Mouse (Mus musculus) heart, embryonic 15.5 days (tissue): ENCODE measurements at regions not wholly inside any gene's neighbourhood (a gene's known extent, or its start where the extent isn't known, plus 50 kb on each side); places are given as distances from the start of the nearest gene placed in this dataset.

ENCODE experiments used
- ATAC-seq: fragments of 200-750 bp; cut with Nextera tagmentation; replicated peaks from 2 replicates; pipeline ENCODE4 v1.8.0; 2017; ENCODE audit warnings: low read depth, moderate TSS enrichment; ENCODE audit not compliant: insufficient number of reproducible peaks, insufficient read depth, low FRiP score
- H3K27ac ChIP-seq: fragments of 300-500 bp; sonication (generic); 2 replicates; pipeline ENCODE4 v1.5.1; 2015; ENCODE audit warnings: mild to moderate bottlenecking, inconsistent platforms
- H3K27me3 ChIP-seq: fragments of 300-500 bp; sonication (generic); 2 replicates; pipeline ENCODE4 v1.6.1; 2015; ENCODE audit warnings: inconsistent platforms
- H3K36me3 ChIP-seq: fragments of 300-500 bp; sonication (generic); 2 replicates; pipeline ENCODE4 v1.6.1; 2015; ENCODE audit warnings: mild to moderate bottlenecking, inconsistent platforms
- H3K4me1 ChIP-seq: fragments of 300-500 bp; sonication (generic); replicated peaks from 2 replicates; pipeline ENCODE4 v1.6.1; 2015; ENCODE audit warnings: inconsistent platforms
- H3K4me2 ChIP-seq: fragments of 300-500 bp; sonication (generic); 2 replicates; pipeline ENCODE4 v1.6.1; 2015; ENCODE audit warnings: inconsistent platforms, mild to moderate bottlenecking, moderate library complexity
- H3K4me3 ChIP-seq: fragments of 300-500 bp; sonication (generic); 2 replicates; pipeline ENCODE4 v1.5.1; 2015; ENCODE audit warnings: mild to moderate bottlenecking, inconsistent platforms
- H3K9ac ChIP-seq: fragments of 300-500 bp; sonication (generic); 2 replicates; pipeline ENCODE4 v1.6.1; 2015; ENCODE audit warnings: mild to moderate bottlenecking, inconsistent platforms
- H3K9me3 ChIP-seq: fragments of 300-500 bp; sonication (generic); replicated peaks from 2 replicates; pipeline ENCODE4 v1.6.1; 2016; ENCODE audit warnings: inconsistent platforms
- WGBS: fragments of 180-500 bp; shearing (Covaris S2); methylation state at CpG from one replicate; pipeline ENCODE4 v1.1.7; 2015; ENCODE audit warnings: mixed read lengths; 5-methylcytosine and 5-hydroxymethylcytosine counted together

DNA sequence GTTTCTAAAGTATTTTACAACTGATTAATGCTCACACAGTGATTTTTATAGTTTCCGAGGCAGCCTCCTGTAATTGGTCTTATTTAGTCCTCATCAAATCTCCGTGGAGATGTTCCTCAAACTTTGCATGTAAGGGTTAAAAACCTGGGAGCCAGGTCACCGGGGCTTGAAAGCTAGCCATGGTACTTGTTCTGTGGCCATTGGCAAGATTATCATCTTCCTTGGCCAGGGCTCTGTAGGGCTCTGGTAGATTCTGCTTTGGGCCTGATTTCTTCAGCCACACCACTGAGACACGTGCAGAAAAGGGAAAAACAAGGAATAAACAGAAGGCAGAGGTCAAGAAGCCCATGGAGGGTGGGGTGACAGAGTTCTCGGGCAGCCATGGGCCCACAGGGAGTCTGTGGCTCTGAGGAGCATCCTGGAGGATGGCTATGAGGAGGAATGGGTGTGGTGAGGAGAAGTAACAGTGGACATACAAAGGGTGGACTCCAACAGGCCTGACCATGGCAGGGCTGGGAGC is 50.7 kb upstream of the Eps8l3 start:
- Histone ChIP-seq H3K36me3 (no peaks in the 10 kb centered on the region), H3K27me3 (no peaks in the 10 kb centered on the region), H3K4me1 (peaks cover 18% of the 10 kb centered on the region; the same call in 1 of the 2 replicates), H3K4me2 (no peak overlapping the region), H3K4me3 (no peak overlapping the region), H3K9me3 (no peaks in the 10 kb centered on the region), H3K27ac (no peak overlapping the region), H3K9ac (no peak overlapping the region)
- ATAC-seq = no peak
- 76% methylated on average over 5 of the region's 5 CpGs for WGBS

DNA sequence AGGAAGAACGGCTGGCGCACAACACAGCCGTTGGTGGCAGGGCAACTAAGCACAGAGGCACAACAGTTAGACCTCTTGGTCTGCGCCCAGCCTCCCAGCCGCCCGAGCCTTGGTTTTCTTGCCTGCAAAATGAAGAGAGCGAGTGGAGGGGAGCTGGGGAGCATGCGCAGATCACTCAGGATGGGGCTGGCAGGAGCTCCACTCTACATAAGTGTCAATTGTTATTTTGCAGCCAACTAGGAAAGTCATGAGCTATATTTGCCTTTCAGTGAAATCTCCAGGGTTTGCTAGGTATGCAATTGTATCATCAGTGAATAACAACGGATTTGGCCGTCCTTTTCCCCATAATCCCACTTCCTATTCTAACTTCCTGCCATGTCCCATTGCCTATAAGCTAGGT is 51.6 kb upstream of the Eps8l3 start:
- ATAC-seq = no peak
- no peaks in the 10 kb centered on the region for H3K9me3 ChIP-seq
- no peak overlapping the region for H3K9ac ChIP-seq
- peaks cover 18% of the 10 kb centered on the region; the same call in 1 of the 2 replicates for H3K4me1 ChIP-seq
- WGBS = 67% methylated on average over 10 of the region's 10 CpGs
- H3K36me3 ChIP-seq = no peaks in the 10 kb centered on the region
- H3K4me3 ChIP-seq = no peak overlapping the region
- peak overlapping the region; percentile 11; the same call in 1 of the 2 replicates for H3K4me2 ChIP-seq
- peak overlapping the region; percentile 29; the same call in 1 of the 2 replicates for H3K27ac ChIP-seq
- H3K27me3 ChIP-seq = no peaks in the 10 kb centered on the region

DNA sequence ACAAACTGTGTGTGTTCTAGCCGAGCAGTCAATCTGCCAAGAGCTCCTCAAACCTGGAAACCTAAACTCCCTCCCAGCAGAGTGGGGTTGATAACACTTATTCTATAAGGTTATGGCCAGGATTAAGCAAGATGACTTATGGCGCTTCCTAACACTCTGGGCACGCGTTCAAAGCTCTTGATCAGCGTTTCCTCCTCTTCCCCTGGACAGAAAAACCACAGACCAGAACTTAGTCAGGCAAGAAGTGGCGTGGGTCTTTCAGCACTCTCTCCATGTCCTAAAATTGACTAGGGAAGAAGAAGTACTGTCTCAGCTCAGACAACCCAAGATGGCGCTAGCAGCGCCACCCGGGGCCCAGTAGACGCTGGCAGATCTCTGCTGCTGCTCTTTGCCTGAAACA is 52.7 kb upstream of the Eps8l3 start:
- 70% methylated on average over 10 of the region's 10 CpGs for WGBS
- no peaks in the 10 kb centered on the region for H3K27me3 ChIP-seq
- no peaks in the 10 kb centered on the region for H3K36me3 ChIP-seq
- no peak overlapping the region for H3K4me3 ChIP-seq
- H3K4me2 ChIP-seq = no peak overlapping the region
- H3K27ac ChIP-seq = no peak overlapping the region
- peaks cover 14% of the 10 kb centered on the region; the same call in 1 of the 2 replicates for H3K4me1 ChIP-seq
- H3K9ac ChIP-seq = no peak overlapping the region
- no peak for ATAC-seq
- H3K9me3 ChIP-seq = no peaks in the 10 kb centered on the region

DNA sequence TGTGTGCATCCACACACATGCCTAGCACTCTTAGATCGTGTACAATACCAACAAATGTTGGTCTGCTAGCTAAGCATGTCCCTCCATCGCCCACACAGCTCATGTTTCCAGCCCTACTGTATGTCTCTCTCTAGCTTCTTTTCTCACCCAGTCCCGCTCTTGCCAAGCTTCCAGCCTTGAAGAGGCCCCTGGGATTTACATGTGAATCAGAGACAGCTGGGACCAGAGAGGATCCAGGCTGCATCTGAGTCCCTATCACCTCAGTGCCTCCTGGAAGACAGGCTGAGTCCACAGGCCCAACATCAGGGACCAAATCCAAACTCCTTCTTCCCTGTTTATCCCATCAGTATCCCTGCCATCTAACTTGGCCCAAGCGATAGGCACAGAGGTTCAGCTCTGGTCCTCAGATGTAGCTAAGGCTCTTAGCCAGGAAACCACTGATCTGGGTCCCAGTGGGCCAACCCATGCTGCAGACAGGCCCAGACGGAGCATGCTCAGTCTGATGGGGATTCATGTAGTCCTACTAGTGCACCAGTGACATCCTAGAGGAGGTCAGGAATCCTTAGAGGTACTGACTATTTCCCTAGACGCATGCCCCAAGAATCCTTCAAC is 53.3 kb upstream of the Eps8l3 start:
- peaks cover 13% of the 10 kb centered on the region; the same call in 1 of the 2 replicates for H3K4me1 ChIP-seq
- ATAC-seq = no peak
- WGBS = 83% methylated on average over 6 of the region's 6 CpGs
- H3K27me3 ChIP-seq = no peaks in the 10 kb centered on the region
- no peak overlapping the region for H3K9ac ChIP-seq
- no peaks in the 10 kb centered on the region for H3K36me3 ChIP-seq
- no peak overlapping the region for H3K4me2 ChIP-seq
- no peak overlapping the region for H3K27ac ChIP-seq
- H3K9me3 ChIP-seq = no peaks in the 10 kb centered on the region
- H3K4me3 ChIP-seq = no peak overlapping the region

DNA sequence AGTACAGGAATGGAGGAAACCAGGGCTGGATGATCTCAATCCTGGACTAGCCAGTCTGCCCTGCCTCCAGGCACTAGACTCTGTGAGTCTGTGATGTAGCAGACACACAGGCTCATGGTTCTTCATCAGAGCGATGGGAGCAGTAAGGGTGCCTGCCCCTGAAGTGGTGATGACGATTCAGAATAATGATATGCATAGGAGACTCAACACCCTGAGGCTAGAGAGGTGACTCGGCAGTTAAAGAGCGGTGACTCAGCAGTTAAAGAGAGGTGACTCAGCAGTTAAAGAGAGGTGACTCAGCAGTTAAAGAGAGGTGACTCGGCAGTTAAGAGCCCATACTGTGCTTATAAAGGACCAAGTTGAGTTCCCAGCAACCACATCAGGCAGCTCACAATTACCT is 53.9 kb upstream of the Eps8l3 start:
- 81% methylated on average over 5 of the region's 5 CpGs for WGBS
- no peak overlapping the region for H3K27ac ChIP-seq
- no peak for ATAC-seq

DNA sequence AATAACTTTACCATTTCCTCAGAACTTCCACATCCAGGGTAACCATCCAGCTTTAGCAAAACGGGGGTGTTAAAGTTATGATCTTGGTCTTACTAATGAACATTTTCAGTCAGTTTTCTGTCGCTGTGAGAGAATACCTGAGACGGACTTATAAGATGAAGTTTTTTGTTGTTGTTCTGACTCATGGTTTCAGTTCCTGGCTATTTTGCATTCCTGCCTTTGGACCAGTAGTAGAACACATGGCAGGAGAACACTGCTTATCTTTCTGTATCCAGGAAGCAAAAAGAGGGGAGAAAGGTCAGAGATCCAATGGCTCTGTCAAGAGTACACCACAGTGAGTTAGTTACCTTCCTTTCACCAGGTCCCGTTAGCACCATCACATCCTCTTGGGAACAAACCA is 54.5 kb upstream of the Eps8l3 start:
- no peaks in the 10 kb centered on the region for H3K9me3 ChIP-seq

More for the DNA sequence above, 53.9 kb upstream of the Eps8l3 start:
- no peak overlapping the region for H3K9ac ChIP-seq
- no peak overlapping the region for H3K4me3 ChIP-seq
- no peaks in the 10 kb centered on the region for H3K27me3 ChIP-seq
- H3K4me1 ChIP-seq = peaks cover 10% of the 10 kb centered on the region; the same call in 1 of the 2 replicates
- no peaks in the 10 kb centered on the region for H3K36me3 ChIP-seq
- H3K4me2 ChIP-seq = no peak overlapping the region
- H3K9me3 ChIP-seq = no peaks in the 10 kb centered on the region

DNA sequence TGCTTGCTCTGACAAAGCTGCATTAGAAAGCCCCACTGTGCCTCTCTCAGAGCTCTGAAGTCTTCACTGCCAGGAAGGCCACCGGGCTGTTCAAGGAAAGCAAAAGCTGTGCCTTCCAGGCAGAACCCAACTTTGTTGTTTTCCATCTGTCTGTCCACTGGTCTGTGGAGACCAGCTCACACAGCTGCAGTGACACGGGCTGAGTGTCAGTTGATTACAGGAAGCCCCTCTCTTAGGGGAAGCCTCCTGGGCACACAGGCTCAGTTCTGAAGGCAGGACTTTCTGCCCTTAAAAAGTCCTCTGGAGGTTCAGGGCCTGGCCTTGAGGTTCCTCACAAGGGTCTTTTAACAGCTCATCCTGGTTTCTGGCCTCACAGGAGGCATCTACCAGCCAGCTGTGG is 55.1 kb upstream of the Eps8l3 start:
- Histone ChIP-seq H3K4me2 (no peak overlapping the region), H3K4me1 (peaks cover 10% of the 10 kb centered on the region; the same call in 1 of the 2 replicates), H3K27me3 (no peaks in the 10 kb centered on the region), H3K4me3 (no peak overlapping the region), H3K36me3 (no peaks in the 10 kb centered on the region), H3K9ac (no peak overlapping the region), H3K27ac (no peak overlapping the region), H3K9me3 (no peaks in the 10 kb centered on the region)
- 76% methylated on average over 2 of the region's 2 CpGs for WGBS
- no peak for ATAC-seq

More for the DNA sequence above, 54.5 kb upstream of the Eps8l3 start:
- Histone ChIP-seq H3K27ac (no peak overlapping the region), H3K36me3 (no peaks in the 10 kb centered on the region), H3K4me1 (peaks cover 10% of the 10 kb centered on the region; the same call in 1 of the 2 replicates), H3K4me2 (no peak overlapping the region), H3K4me3 (no peak overlapping the region), H3K27me3 (no peaks in the 10 kb centered on the region), H3K9ac (no peak overlapping the region)
- ATAC-seq = no peak
- 84% methylated on average over 4 of the region's 4 CpGs for WGBS

DNA sequence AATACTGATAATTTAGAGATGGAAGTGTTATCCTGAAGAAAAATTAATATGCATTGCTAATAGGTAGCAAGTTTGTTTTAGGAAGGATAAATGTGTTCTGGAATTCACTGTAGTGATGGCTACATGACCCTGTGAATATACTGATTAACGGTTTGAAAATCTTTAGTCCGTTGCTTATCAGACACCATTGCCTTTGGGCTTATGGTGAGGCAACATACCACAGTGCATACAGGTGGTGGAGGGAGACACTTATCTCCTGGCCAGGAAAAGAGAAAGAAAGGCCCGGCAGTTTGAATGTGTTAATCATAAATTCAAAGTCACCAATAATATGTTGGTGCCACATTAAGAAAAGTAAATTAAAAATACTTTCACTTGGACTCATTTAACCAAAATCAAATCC is 57.4 kb upstream of the Eps8l3 start:
- Histone ChIP-seq H3K27me3 (no peaks in the 10 kb centered on the region), H3K4me2 (no peak overlapping the region), H3K4me1 (0 out of 2 replicates have a peak, but pooled peaks cover 4% of the 10 kb centered on the region), H3K36me3 (no peaks in the 10 kb centered on the region), H3K27ac (no peak overlapping the region), H3K9me3 (no peaks in the 10 kb centered on the region), H3K4me3 (no peak overlapping the region), H3K9ac (no peak overlapping the region)
- ATAC-seq = no peak
- 43% methylated on average over 3 of the region's 3 CpGs for WGBS

DNA sequence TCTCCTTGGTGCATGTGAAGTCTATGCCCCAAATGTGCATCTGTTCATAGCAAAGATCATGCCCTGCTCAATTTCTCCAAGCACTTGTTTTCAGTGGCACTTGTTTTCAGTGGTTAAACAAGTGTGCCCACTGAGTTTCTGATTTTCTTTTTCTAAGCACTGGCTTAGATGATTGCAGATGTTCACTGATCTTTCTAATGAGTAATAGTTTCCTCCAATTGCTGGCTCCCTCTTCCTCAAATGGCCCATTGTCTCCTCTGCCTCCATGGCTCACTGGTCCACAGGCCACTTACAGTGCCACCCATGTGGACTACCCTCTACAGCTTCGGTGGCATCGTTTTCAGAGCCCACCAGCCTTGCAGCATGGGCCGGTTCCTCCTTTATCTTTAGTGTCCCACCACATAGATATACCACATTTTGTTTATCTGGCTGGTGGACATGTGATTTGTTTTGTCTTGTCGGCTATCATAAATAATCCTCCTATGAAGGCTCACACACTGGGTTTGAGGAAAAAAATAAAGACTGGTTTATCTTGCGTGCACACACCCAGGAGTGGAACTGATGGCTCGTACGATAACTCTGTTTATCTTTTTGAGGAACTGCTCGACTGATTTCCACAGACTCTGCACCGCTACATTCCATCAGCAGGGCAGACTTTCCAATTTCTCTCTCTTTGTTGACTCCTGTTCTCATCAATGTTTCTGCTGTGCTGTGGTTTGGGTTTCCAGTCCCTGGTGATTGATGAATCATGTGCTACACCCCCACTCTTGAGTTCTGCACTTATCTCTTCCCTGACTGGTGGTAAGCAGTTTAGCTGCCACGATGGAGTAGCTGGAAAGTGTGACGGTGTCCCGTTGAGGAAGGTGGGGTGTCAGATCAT is 58.2 kb upstream of the Eps8l3 start:
- H3K4me2 ChIP-seq = no peak overlapping the region
- H3K4me1 ChIP-seq = 0 out of 2 replicates have a peak, but pooled peaks cover 4% of the 10 kb centered on the region
- 29% methylated on average over 12 of the region's 12 CpGs for WGBS
- no peak overlapping the region for H3K9ac ChIP-seq
- H3K27ac ChIP-seq = no peak overlapping the region
- H3K27me3 ChIP-seq = no peaks in the 10 kb centered on the region
- no peaks in the 10 kb centered on the region for H3K36me3 ChIP-seq
- H3K4me3 ChIP-seq = no peak overlapping the region
- ATAC-seq = no peak
- H3K9me3 ChIP-seq = no peaks in the 10 kb centered on the region

DNA sequence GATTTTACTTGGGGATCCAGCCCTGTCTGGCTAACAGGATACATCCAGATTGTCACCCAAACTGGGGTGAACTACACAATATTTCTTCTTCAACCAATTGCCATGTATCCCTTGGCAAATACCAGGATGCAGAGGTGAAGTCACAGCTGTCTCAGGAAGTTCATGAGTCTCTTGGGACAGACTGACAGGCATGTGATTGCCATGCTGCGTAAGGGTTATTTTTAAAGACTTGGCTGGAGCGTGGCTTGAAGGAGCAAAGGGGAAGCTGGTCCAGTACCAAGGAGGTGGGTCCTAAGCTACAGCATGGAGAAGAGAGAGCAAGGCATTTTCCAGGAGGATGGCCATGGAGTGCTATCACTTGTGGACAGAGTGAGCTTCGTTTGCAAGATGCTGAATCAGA is 55.8 kb upstream of the Csf1 start:
- no peaks in the 10 kb centered on the region for H3K9me3 ChIP-seq
- H3K4me1 ChIP-seq = 0 out of 2 replicates have a peak, but pooled peaks cover 4% of the 10 kb centered on the region
- no peak overlapping the region for H3K4me3 ChIP-seq
- no peak overlapping the region for H3K4me2 ChIP-seq
- no peaks in the 10 kb centered on the region for H3K36me3 ChIP-seq
- H3K27ac ChIP-seq = no peak overlapping the region
- no peak for ATAC-seq
- 61% methylated on average over 3 of the region's 3 CpGs for WGBS
- no peak overlapping the region for H3K9ac ChIP-seq
- no peaks in the 10 kb centered on the region for H3K27me3 ChIP-seq

DNA sequence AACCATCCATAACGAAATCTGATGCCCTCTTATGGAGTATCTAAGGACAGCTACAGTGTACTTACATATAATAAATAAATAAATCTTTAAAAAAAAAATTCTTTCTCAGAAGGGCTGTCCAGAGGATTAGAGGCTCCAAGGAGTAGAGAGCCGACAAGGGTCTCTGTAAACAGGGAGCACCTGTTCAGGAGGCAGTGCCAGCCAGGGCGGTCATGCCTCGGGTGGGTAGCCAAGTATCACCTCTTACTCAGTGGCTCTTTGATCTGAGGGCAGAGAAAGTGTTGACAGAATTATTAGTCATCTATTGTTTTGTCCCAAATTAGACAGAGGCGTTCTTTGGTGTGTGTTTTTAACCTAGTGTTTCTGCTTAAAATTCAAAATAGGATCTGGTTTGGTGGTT is 54.0 kb upstream of the Csf1 start:
- Histone ChIP-seq H3K4me2 (no peak overlapping the region), H3K4me3 (no peak overlapping the region), H3K36me3 (no peaks in the 10 kb centered on the region), H3K27me3 (no peaks in the 10 kb centered on the region), H3K27ac (no peak overlapping the region), H3K4me1 (0 out of 2 replicates have a peak, but pooled peaks cover 3% of the 10 kb centered on the region), H3K9ac (no peak overlapping the region), H3K9me3 (no peaks in the 10 kb centered on the region)
- ATAC-seq = no peak
- WGBS = 69% methylated on average over 5 of the region's 5 CpGs
